Mouse (Mus musculus): ENCODE results near the gene Mical2.

DNA sequence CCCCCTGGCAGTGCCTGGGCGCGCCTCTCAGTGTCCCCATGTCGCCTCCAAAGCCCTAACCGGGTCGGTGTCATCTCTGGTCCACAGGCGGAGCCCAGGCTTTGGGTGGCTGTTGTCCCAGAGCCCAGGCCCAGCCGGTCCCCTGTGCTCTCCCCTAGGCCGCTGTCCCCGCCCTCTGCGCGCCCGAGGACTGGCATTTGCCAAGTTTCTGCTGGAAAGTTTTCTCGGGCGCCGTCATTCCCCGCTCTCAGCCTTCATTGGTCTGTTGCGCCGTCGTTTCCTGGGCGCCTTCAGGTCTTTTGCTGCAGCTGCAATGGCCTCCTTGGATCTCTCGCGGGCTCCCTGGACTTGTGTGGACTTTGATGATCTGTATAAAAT lies 202.5 kb downstream of the Mical2 start:
- TF ChIP-seq CTCF (IDR thresholded peaks at IDR 0.05; ENCODE audit: low read depth, low read length), result no peak
- TF ChIP-seq GATA2 (IDR thresholded peaks at IDR 0.05; ENCODE audit: borderline replicate concordance, low read depth, low read length), result no peak
- no peak for TF ChIP-seq POLR2AphosphoS5 (IDR thresholded peaks at IDR 0.05; ENCODE audit: insufficient replicate concordance, low read depth, low read length)

All from G1E (cell line).